Mouse (Mus musculus) limb, embryonic 11.5 days (tissue): ENCODE measurements around the gene Olfr606. TPM values are rescaled to one million over a fixed set of nuclear protein-coding genes. Genes with fewer than 3 reads are reported as not detected.
"Not testable (repeated sequence)": the region's sequence is repeated elsewhere in the genome, so short reads cannot be mapped to it uniquely, and the experiment has no call there.

Experiments used
- ATAC-seq: fragments of 200-750 bp; cut with Nextera tagmentation; 2 replicates; pipeline ENCODE4 v1.8.0; 2017; ENCODE audit warnings: low read depth; ENCODE audit not compliant: insufficient number of reproducible peaks, low FRiP score, low TSS enrichment
- DNase-seq: peaks from one replicate; pipeline ENCODE4 v3.0.0-alpha.2; 2015; ENCODE audit warnings: low spot score
- H3K27ac ChIP-seq: fragments of 300-500 bp; sonication (generic); replicated peaks from 2 replicates; pipeline ENCODE4 v1.5.1; 2014; ENCODE audit warnings: low read depth, mild to moderate bottlenecking, low read length
- H3K27me3 ChIP-seq: fragments of 300-500 bp; sonication (generic); 2 replicates; pipeline ENCODE4 v1.6.1; 2014; ENCODE audit warnings: mild to moderate bottlenecking, low read length, mixed read lengths; ENCODE audit not compliant: control insufficient read depth, insufficient read depth
- H3K36me3 ChIP-seq: fragments of 300-500 bp; sonication (generic); 2 replicates; pipeline ENCODE4 v1.6.1; 2014; ENCODE audit warnings: mild to moderate bottlenecking, low read length, moderate library complexity, mixed read lengths; ENCODE audit not compliant: control insufficient read depth, insufficient read depth
- H3K4me1 ChIP-seq: fragments of 300-500 bp; sonication (generic); 2 replicates; pipeline ENCODE4 v1.6.1; 2014; ENCODE audit warnings: low read length, mixed read lengths; ENCODE audit not compliant: control insufficient read depth, insufficient read depth
- H3K4me2 ChIP-seq: fragments of 300-500 bp; sonication (generic); 2 replicates; pipeline ENCODE4 v1.6.1; 2014; ENCODE audit warnings: low read depth, mild to moderate bottlenecking, moderate library complexity; ENCODE audit not compliant: severe bottlenecking
- H3K4me3 ChIP-seq: fragments of 300-500 bp; sonication (generic); 2 replicates; pipeline ENCODE4 v1.5.1; 2014; ENCODE audit warnings: low read depth, low read length
- H3K9ac ChIP-seq: fragments of 300-500 bp; sonication (generic); 2 replicates; pipeline ENCODE4 v1.6.1; 2014; ENCODE audit warnings: mild to moderate bottlenecking, low read length
- H3K9me3 ChIP-seq: fragments of 300-500 bp; sonication (generic); 2 replicates; pipeline ENCODE4 v1.6.1; 2016; ENCODE audit warnings: low read length; ENCODE audit not compliant: control insufficient read depth
- WGBS: fragments of 180-500 bp; shearing (Covaris S2); extraction: QIAGEN DNeasy Blood & Tissue Kit; methylation state at CpG from one replicate; pipeline ENCODE4 v1.1.7; 2014; 5-methylcytosine and 5-hydroxymethylcytosine counted together
- polyA plus RNA-seq: library from polyadenylated mRNA; unstranded; fragments of >200 nt; fragmentation: Nextera tagmentation; extraction: Ambion mirVana; gene quantifications from 2 replicates; pipeline ENCODE4 v1.2.1, GENCODE M21; 2014

The Olfr606 gene
- polyA plus RNA-seq, result not detected in 2 replicates

- ATAC-seq (no peak), DNase-seq (no peak)
- 91% methylated on average over 2 of the region's 2 CpGs for WGBS
- H3K27ac ChIP-seq, result no peak within 1 kb of the TSS
- H3K4me3 ChIP-seq, result no peak within 1 kb of the TSS
- H3K4me2 ChIP-seq, result no peak within 1 kb of the TSS
- H3K9ac ChIP-seq, result no peak within 1 kb of the TSS
- H3K9me3 ChIP-seq, result no peaks in the 10 kb centered on the region
- H3K36me3 ChIP-seq, result no peaks in the 10 kb centered on the region
- H3K4me1 ChIP-seq, result no peaks in the 10 kb centered on the region
- no peaks in the 10 kb centered on the region for H3K27me3 ChIP-seq
Measured at GRCm38 (mm10) chr7:103448746-103449145, at the start of gene Olfr606. Olfr606 (plus strand) TSS chr7:103449046.

- not testable (repeated sequence) for H3K4me1 ChIP-seq, H3K27me3 ChIP-seq, H3K9me3 ChIP-seq, H3K36me3 ChIP-seq, H3K4me3 ChIP-seq, DNase-seq, H3K9ac ChIP-seq, H3K4me2 ChIP-seq, H3K27ac ChIP-seq, ATAC-seq
- WGBS, result 77% methylated on average over 3 of the region's 3 CpGs
Measured at GRCm38 (mm10) chr7:103406521-103407055, 42.3 kb upstream of the Olfr606 start.

- H3K4me3 ChIP-seq, ATAC-seq, H3K36me3 ChIP-seq, H3K27me3 ChIP-seq, H3K27ac ChIP-seq, H3K9me3 ChIP-seq, H3K9ac ChIP-seq, DNase-seq, H3K4me1 ChIP-seq, H3K4me2 ChIP-seq: not testable (repeated sequence)
- WGBS, result 83% methylated on average over 1 of the region's 1 CpGs
Measured at GRCm38 (mm10) chr7:103414772-103415171, 34.1 kb upstream of the Olfr606 start, which contains the start of gene Usp17lc. Usp17lc (plus strand) TSS chr7:103415072.

- WGBS, result 84% methylated on average over 1 of the region's 1 CpGs
- no peak within 1 kb of the TSS for H3K9ac ChIP-seq
- no peak for DNase-seq
Measured at GRCm38 (mm10) chr7:103445339-103445738, 3.5 kb upstream of the Olfr606 start, which contains the start of gene Olfr605. Olfr605 (minus strand) TSS chr7:103445439.

GRCm38 (mm10) chr7:103460590-103460989 is 11.7 kb downstream of the Olfr606 start:
- H3K4me3 ChIP-seq, result no peak overlapping the region
- no peaks in the 10 kb centered on the region for H3K36me3 ChIP-seq
- 88% methylated on average over 5 of the region's 5 CpGs for WGBS
- no peaks in the 10 kb centered on the region for H3K27me3 ChIP-seq
- H3K4me2 ChIP-seq, result no peak overlapping the region
- no peak overlapping the region for H3K9ac ChIP-seq
- ATAC-seq (no peak), DNase-seq (no peak)
- H3K27ac ChIP-seq, result no peak overlapping the region
- no peaks in the 10 kb centered on the region for H3K4me1 ChIP-seq
- no peaks in the 10 kb centered on the region for H3K9me3 ChIP-seq

More at GRCm38 (mm10) chr7:103445339-103445738, 3.5 kb upstream of the Olfr606 start, which contains the start of gene Olfr605:
- H3K4me2 ChIP-seq, result no peak within 1 kb of the TSS
- no peaks in the 10 kb centered on the region for H3K4me1 ChIP-seq
- H3K9me3 ChIP-seq, result no peaks in the 10 kb centered on the region
- no peak within 1 kb of the TSS for H3K4me3 ChIP-seq
- ATAC-seq, result no peak
- H3K36me3 ChIP-seq, result no peaks in the 10 kb centered on the region
- no peaks in the 10 kb centered on the region for H3K27me3 ChIP-seq
- no peak within 1 kb of the TSS for H3K27ac ChIP-seq

GRCm38 (mm10) chr7:103469577-103469976 is 20.7 kb downstream of the Olfr606 start, which contains the start of gene Olfr608:
Olfr608 (plus strand) TSS chr7:103469877.
- Histone ChIP-seq H3K9ac (no peak within 1 kb of the TSS), H3K4me3 (no peak within 1 kb of the TSS), H3K4me2 (no peak within 1 kb of the TSS), H3K27me3 (no peaks in the 10 kb centered on the region), H3K27ac (no peak within 1 kb of the TSS), H3K36me3 (no peaks in the 10 kb centered on the region), H3K9me3 (no peaks in the 10 kb centered on the region), H3K4me1 (no peaks in the 10 kb centered on the region)
- DNase-seq (no peak), ATAC-seq (no peak)

- ATAC-seq, H3K36me3 ChIP-seq, H3K4me1 ChIP-seq, H3K9ac ChIP-seq, H3K4me3 ChIP-seq, H3K4me2 ChIP-seq, H3K27me3 ChIP-seq, DNase-seq, H3K27ac ChIP-seq, H3K9me3 ChIP-seq: not testable (repeated sequence)
- WGBS, result 93% methylated on average over 9 of the region's 9 CpGs
Measured at GRCm38 (mm10) chr7:103477106-103477505, 28.3 kb downstream of the Olfr606 start.

GRCm38 (mm10) chr7:103497962-103498361 is 49.1 kb downstream of the Olfr606 start, which contains the start of gene Olfr609:
Olfr609 (minus strand) TSS chr7:103498062.
- no peaks in the 10 kb centered on the region for H3K9me3 ChIP-seq
- no peaks in the 10 kb centered on the region for H3K27me3 ChIP-seq
- no peak within 1 kb of the TSS for H3K4me2 ChIP-seq
- H3K36me3 ChIP-seq, result no peaks in the 10 kb centered on the region
- 70% methylated on average over 1 of the region's 1 CpGs for WGBS
- H3K9ac ChIP-seq, result no peak within 1 kb of the TSS
- H3K4me1 ChIP-seq, result no peaks in the 10 kb centered on the region
- DNase-seq (no peak), ATAC-seq (no peak)
- no peak within 1 kb of the TSS for H3K27ac ChIP-seq
- H3K4me3 ChIP-seq, result no peak within 1 kb of the TSS
